Mouse (Mus musculus): Measurements from ENCODE around the gene Zc3h12a.

Zc3h12a gene

DNA sequence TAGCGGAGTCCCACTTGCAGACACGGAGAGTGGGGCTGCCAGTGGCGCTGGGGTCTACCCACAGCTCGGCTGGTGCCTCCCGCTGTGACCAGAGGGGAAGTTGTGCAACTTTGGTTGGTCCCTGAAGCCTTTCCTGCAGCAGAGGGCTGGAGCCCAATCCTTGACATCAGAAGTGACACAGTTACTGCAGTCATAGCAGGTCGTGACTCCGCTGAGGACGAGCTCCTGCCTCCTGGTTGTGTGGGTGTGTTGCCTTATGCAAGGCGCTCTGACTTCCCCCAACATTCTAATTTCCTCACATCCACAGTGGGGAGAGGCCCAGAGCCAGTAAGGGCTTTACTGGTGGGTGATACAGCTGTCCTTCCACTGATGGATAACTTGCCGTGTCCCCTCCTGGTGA lies 17.6 kb upstream of the Zc3h12a start:
- peak in 1 of 2 experiments; percentile 33 for DNase-seq (ENCODE audit: low spot score in 2 of 2)

DNA sequence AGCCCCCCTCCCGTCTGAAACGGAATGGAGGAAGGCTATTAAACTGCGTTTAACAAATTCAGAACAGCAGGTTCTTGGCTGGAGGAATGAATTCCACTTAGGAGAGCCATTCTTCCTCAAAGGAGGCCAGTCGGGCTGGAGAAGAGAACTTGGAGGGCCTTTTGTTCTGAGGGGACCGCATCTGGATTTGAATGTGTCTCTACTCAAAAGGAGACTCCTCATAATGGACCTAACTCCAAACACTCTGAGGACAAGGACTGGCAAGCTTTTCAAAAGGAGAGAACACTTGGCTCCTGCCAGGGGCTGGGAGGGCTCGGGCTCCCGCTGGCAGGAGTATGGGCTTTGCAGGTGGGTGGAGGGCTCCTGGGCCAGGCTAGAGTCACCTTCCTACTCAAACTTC lies 17.0 kb upstream of the Zc3h12a start:
- no peak for DNase-seq (ENCODE audit: low spot score in 2 of 2)

DNA sequence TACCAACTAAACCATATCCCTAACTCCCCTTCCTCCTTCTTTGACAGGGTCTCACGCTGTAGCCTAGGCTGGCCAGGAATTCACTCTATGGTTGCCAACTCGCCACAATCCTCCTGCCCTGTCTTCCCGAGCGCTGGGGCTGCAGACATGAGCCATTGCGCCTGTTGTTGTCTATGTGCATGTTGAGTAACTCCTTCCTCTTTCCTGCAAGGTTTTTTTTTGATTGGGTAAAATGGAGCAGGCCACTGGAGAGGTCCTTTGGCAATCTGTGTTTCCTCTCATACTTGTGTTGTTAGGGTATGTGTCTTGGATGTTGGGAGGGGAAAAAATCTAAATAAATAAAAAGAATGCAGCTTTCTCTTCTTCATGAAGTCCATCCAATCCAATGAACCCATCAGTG lies 16.6 kb upstream of the Zc3h12a start:
- DNase-seq (ENCODE audit: low spot score in 2 of 2) = no peak

DNA sequence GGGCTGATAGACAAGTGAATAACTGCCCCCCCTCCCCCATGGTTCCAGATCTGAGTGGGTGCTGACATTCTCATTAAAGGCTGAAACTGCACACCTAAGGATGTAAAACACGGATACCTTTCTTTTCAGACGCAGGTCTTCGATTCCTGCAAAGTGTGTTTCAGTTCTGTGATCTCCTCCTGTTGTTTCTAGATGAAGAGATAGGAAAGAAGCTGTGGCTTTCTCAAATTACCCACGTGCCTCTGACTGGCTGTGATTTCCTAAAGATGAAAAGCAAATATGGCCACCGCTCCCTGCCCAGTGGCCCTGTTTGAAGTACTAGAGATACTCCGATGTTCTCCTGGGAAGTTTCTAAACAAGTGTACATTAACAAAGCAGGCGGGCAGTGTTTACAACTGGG lies 10.7 kb upstream of the Zc3h12a start:
- DNase-seq (ENCODE audit: low spot score in 2 of 2) = no peak

DNA sequence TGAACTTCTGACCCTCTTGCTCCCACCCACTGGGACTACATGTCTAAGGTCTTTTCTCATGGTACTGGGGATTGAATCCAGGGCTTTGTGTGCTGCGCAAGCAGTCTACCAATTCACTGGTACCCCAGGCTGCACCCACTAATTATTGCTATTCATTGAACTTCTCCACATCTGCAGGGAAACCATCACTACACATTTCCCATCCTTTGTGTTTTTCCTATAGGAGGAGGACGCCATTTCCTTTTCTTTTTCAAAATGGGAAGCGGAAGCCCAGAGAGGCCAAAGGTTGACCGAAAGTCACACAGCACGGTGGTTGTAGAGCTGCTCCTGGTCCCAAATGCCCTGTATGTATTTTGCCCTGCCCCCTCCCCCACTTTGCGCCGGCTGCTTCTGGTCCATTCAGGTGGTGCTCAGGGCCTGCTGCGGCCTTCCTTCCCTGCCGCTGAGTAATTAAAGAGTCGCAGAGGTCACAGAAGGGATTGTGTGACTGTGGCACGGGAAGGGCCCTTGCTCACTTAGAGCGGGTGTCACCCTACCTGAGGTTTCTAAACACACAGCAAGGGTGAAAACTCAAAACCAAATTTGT lies 8.8 kb upstream of the Zc3h12a start:
- no peak for DNase-seq (ENCODE audit: low spot score in 2 of 2)

DNA sequence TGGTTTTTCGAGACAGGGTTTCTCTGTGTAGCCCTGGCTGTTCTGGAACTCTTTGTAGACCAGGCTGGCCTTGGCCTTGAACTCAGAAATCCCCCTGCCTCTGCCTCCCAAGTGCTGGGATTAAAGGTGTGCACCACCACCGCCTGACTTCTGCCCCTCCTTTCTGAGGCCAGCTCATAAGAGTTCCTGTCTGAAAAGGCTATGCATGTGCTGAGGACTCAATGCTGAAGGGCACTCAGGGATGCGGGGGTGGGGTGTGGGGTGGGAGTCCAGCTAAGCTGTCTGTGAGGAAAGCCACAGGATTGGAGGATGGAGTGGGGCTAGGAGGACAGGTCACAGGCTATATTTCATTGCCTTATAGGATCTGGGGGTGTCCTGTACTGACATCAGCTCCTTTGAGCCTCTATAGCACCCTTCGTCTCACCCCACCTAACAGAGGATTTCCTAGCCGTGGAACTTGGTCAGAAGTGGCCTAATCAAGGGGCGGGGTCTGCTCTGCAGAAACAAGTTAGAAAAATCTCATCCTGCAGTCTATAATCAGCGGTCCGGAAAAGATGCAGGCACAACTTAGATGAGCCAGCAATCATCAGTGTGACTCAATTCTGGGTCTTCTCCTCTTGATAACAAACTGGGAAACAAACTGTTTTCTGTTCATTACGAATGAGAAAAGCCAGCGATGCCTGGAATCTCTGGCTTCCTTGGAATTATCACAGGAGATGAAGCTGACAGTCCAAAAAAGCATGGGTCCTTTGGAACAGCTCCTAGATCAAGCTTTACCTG lies 7.6 kb upstream of the Zc3h12a start:
- no peak for DNase-seq (ENCODE audit: low spot score in 2 of 2)

DNA sequence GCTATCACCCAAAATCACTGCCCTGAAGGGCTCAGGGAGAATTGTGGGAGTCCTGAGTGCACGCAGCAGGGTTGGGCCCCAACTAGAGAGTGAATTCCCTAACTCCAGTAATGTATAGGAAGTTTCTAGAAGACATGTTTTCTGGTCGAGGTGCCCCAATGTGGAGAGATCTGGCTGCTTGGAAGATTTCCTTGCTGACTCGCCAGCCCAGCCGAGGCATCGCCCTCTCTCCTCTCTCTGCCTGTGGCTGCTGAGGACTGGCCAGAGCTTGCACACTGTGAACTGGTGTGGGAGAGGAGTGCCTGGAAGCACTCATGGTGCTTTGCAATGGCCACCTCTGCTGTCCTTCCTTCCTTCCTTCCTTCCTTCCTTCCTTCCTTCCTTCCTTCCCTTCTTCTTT lies 7.0 kb upstream of the Zc3h12a start:
- no peak for DNase-seq (ENCODE audit: low spot score in 2 of 2)

DNA sequence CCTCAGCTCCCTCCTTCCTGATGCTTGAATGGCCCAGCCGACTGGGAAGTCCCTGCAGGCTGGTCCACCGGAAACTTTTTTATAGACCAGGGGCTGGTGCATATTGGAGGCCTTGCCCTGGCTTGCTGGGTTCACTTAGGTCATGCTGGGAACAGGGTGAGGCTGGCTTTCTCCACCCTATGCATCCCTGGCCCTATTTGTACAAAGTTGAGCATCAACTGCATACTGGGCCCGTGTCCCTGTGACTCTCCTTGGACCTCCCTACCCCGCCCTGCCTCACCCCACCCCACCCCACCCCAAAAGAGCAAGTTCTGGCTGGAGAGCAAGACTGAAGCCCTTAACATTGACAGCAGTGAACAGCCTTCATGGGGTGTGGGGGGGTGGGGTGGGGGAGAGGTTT lies 6.6 kb upstream of the Zc3h12a start:
- no peak for DNase-seq (ENCODE audit: low spot score in 2 of 2)

DNA sequence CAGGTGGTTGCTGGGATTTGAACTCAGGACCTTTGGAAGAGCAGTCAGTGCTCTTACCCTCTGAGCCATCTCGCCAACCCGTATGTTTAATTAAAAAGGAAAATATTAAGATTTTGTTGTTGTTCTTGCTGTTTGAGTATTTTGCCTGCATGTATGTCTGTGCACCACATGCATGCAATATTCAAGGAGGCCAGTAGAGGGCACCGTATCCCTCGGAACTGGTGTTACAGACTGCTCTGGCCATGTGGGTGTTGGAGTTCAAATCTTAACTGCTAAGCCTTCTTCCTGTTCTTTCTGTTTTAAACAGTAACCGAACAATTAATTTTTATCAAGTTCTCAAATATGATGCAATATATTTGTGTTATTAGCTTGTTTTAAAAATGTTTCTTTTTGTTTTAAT lies 4.8 kb upstream of the Zc3h12a start:
- peak in 1 of 2 experiments; percentile 83 for DNase-seq (ENCODE audit: low spot score in 2 of 2)

DNA sequence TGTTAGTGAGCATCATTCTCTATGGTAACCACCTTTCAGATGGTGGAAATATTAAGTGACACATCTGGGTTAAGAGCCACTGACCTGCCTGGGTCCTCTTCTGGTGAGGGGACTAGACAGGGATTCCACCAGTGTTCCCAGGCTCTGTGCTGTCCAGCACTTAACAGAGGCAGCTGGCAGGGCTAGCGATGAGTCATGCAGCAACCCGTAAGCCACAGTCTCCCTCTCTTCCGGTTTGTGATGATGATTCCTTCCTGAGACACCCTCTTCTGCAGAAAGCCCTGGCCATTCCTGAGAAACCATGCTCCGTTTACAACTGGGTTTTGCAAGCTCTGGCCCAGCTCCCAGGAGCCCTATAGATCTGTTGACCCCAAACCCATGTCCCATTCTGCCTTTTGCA lies 3.9 kb upstream of the Zc3h12a start:
- no peak for DNase-seq (ENCODE audit: low spot score in 2 of 2)

DNA sequence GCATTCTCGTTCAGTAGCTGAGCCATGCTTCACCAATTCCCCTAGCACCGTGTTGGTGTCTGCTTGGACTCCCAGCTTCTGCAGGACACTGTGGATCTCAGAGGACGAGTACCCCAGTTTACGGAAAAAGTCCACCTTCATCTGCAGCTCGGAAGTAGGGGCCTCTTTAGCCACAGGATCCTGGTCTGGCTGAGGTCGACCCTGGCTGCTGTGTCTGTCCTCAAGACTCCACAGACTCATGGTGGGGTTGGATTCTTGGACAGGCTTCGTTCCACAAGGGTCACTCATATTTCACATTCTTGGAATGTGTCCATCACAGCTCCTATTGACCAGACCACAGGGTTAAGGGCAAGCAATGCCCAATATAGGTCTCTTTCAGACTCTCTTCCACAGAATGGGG lies 879 bp downstream of the Zc3h12a start:
- DNase-seq (ENCODE audit: low spot score in 2 of 2) = no peak

DNA sequence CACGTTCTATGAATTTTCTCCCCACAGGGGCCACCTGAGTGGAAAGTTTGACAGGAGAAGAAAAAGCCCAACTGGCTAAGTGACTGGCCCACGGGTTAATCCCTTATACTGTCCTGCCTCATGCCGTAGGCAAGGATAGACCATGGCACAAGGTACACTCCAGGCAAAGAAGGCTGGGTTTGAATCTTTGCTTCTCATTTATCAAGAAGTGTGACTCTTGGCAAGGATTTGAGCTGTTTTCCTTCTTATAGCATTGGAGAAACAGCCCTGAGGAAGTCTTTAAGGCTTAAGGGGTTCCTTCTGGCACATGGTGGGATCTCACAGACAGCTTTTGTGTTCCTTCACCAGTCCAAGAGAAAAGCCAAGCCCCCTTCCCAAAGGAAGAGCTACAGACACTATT lies 1.5 kb downstream of the Zc3h12a start:
- no peak for DNase-seq (ENCODE audit: low spot score in 2 of 2)

DNA sequence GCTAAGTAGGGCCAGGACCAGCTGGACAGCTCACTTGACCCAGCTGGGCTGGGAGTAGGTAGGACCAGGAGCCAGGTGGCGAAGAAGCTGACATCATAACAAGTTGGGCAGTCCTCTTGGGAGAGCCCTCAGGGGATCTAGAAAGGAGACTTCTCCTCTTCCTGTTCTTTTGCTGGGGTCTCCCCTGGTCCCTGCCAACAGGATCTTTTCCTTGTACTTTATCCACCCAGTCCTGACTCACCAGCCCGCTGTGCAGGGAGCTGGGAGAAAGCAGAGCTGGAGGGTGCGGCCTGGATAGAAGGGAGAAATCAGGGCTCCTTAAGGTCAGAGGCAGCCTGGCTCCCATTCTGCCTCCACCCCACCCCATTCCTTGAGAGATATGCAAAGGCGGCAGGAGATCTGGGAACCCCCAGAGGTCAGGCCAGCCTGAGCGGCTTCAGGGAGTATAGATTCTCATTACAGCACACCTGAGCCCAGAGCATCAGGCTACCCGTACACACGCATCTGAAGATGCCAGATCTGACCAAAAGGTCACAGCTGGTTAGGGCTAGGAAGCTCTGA lies 2.2 kb downstream of the Zc3h12a start:
- no peak for DNase-seq (ENCODE audit: low spot score in 2 of 2)

DNA sequence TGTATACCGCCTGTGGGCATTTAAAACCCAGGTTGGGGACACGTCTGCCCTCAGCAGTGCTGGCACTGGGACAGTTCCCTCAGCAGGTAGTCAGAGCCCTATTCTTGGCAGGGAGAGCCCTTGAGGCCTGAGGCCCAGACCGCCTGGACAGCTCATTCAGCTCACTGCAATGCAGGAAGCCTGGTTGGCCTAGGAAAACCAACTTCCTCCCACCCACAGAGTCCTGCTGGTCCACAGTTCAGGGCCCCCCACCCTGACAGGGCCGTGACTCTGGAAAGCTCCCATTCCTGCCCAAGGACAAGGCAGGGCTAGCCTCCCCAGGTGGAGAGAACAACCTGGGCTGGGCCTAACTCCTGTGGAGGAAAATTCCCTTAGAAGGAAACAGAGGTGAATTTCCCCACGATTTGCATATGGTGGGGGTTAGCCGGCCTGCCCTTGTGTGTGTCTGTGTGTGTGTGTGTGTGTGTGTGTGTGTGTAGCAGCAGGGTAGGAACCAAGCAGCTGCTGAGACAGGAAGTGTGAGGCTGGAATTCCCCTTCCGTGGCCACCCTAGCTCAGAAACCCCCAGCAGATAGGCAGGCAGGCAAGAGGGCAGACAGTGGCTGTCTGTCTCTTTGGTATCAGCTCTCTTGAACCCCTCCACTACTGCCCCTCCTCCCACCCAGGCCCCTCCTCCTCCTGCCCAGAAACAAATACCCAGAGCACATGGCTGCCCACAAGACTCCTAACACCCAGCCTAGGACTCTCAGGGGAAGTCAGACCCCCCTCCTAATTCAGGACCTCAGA lies 3.0 kb downstream of the Zc3h12a start:
- peak; percentile 37 to 81 for DNase-seq (ENCODE audit: low spot score in 2 of 2)

DNA sequence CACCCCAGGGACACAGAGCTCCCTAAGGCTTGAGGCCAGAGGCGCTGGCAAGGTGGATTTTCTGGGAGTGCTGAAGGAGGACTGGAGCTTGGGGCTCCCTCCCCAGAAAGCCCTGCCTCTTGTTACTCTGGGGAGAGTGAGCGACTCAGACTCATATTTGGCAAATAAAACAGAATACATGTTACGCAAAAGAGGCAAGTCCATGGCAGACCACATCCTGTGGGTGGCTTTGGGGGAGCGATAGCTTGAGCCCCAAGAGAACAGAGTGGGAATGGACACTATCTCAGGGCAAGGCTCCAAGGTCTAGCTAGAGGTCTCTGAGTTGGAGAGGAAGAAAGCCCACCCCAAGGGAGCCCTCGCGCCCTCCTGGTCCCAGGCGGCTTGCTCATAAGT lies 4.4 kb downstream of the Zc3h12a start:
- peak in 1 of 2 experiments; percentile 31 for DNase-seq (ENCODE audit: low spot score in 2 of 2)

DNA sequence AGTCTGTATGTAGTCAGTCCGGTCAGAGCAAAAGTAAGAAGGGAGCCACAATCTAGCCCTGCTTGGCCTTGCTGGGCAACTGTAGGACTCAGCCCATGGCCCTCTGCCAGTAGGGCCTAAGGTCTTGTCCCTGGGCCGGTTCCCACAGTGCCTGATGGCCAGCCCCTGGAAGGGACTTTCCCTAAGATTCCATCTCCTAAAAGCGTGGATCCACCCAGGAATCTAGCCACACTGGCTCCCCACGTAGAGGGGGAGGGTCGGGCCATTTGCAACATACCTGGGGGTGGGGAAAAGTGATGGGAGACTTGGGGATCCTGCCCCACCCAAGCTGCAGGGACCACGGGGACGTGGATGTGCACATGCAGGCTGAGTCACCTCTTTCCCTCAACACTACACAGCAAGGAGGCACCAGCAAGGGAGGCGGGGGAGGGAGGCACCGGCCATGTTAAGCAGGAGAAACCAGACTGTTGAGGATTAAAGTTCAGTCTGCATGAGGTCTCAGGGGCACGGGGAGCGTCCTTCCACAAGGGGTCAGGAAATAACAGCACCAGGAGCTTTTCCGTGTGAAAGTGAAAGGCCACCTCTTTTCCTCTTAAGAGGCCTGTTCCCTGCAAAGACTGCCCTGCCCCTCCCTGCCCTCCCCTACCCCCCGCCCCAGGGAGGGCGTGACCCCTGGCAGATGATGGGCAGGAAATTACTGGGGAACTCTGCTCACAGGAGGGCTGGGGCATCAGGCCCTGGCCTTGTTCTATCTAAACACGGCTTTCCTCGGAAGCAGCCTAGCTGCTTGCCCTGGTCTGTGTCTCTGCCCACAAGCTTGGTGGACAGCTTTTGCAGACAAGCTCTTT lies 5.0 kb downstream of the Zc3h12a start:
- peak in 1 of 2 experiments; percentile 47 for DNase-seq (ENCODE audit: low spot score in 2 of 2)

DNA sequence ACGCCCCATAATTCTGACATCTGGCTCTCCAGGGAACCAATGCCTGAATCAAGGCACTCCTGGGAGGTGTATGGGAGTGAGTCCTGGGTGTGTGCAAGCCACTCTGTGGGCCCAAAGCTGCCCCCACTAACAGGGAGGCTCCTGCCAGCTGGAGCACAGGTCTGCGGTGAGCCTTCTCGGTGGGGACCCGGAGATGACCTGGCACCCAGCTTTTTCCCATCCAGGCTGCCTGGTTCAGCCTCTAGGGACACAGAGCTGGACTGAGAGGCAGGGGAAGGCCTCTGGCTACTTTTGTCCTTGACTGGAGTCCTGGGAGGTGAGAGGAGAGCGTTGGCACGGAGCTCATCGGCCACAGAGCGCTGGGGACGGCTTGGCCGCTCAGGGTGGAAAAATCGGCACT lies 7.9 kb downstream of the Zc3h12a start:
- DNase-seq (ENCODE audit: low spot score in 2 of 2) = no peak

DNA sequence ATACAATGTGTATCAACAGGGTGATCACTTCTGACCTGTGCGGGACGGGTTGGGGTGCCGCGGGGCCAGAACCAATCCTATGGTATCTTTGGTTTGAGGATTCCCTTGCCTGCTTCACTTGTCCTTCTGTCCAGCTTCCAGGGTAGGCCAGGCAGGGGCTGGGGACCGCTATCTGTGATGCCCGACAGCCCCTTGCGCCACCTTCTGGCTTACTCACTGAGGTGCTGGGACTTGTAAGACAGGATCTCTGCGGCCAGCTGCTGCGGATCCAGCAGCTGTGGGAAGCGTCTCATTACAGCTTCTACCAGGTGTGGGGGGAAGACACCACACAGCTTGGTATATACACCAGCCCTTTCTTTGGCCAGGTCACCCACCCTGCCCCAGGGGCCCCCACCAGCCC lies 8.6 kb downstream of the Zc3h12a start:
- DNase-seq (ENCODE audit: low spot score in 2 of 2) = peak in 1 of 2 experiments; percentile 30

DNA sequence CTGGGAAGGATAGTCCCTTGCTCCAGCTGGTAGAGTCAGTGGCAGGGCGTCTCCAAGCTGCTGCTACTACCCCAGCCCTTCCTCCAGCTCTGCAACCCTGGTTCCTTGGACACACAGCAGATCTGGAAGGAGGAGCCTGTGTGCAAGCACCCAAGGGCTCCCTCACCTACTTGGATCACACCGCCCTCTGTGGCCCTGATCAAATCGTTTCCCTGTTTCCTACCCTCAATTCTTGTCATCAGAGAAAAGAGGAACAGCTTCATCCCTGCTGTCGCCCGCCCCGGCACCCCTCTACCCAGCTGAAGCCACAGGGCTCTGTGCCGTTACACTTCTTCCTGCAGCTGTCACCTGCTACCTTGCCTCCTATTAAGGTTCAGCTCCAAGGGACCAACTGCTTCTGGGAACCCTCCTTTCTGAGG lies 9.7 kb downstream of the Zc3h12a start:
- DNase-seq (ENCODE audit: low spot score in 2 of 2) = peak in 1 of 2 experiments; percentile 59

DNA sequence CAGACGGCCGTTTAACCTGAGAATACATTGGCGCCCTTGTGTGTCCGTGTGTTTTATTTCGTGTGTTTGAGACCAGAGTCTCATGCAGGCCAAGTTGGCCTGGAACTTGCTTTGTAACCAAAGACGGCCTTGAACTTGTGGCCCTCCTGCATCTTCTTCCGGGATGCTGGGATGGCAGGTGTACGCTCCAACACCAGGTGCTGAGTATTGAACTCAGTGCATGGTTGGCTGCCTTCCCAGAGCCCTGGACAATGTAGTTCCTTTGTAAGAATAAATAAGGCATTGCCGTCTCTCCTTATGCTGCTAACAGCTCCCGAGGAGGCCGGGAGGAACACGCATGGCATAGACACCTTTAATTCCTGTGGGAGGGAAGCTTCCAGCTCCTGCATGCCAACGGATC lies 10.7 kb downstream of the Zc3h12a start:
- no peak for DNase-seq (ENCODE audit: low spot score in 2 of 2)

DNA sequence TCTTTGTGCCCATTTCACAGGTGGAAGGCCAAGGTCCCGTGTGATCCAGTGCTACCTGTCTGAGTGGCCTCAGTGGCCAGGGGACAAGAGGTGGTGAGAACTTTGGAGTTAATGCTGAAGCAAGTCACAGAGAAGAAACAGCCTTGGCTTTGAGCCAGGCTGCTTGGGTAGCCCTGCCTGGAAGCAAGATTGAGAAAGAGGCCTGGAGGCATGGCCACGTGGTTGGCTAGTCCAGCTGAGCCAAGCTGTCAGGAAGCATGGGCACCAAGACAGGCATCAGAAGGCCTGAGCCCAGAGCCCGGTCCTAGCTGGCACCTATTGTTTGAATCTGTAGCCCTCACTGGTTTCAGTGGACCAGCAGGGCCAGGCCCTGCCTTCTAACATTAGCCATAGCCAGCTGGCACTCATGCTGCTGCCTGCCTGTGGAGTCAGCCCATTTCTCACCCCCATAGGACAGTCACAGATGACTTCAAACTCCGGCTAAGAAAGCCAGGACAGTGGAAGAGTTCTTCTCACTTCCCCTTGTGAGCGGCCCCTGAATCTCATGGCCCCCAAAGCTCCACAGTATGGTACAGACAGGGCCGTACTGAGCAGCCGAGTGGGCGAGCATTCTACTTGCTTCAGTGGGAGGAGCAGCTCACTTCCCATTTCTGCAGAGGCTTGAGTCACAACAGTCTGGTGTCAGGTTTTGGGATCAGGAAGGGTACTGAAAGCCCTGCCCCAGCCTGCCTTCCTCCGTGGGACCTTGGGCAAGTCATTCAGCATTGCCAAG lies 11.4 kb downstream of the Zc3h12a start:
- DNase-seq (ENCODE audit: low spot score in 2 of 2) = peak; percentile 19 to 61
